Mouse (Mus musculus): ENCODE measurements around the gene Otc.

The Otc gene

DNA sequence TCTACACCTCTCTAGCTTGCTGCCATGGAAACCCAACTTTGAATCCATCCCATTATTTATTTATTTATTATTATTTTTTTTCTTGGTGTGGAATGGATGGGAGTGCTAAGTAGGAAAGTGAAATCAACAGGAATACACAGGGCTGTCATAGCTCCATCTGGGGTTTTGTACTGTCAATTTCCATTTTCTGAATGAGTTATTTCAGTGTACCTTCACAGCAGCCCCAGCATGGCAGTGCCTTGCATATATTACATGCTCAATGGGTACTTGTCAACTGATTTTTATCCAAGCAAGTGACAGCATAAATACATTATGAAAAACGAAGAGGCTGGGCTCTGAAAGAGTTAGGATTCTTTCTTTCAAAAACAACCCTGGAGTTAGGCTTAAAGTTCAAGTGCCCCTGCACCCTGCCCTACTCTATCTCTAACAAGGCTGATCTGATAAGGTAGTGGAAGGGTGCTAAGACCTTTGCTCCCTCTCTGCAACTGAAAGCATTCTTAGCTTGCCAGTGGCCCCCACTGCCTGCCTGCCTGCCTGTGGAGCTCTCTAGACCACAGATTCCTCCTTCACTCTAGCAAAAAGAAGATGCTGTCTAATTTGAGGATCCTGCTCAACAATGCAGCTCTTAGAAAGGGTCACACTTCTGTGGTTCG, at the start of gene Otc:
TSS of gene Otc (plus strand) at position 454 of the 653 bp plus-strand sequence.
- DNase-seq, result no peak

DNA sequence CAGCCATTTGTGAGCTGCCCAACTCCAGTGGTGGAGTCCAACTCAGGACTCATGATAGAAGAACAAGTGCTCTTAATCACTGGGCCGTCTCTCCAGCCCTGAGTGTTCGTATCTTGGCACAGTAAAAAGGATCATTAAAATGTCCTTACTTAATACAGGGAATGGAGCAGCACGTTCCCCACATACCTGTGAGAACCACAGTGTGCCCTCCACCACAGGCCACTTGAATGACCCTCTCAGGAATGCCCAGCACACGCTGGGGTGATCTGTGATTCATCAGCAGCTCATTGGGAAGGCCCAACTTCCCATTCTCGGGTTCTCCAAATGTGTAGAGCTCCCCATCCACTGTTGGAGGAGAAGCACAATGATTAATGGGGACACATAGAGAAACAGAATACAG, 46.2 kb upstream of the Otc start:
- DNase-seq, result no peak

GRCm38 (mm10) chrX:10215972-10216371, 36.1 kb upstream of the Otc start:
- DNase-seq, result peak; percentile 34

DNA sequence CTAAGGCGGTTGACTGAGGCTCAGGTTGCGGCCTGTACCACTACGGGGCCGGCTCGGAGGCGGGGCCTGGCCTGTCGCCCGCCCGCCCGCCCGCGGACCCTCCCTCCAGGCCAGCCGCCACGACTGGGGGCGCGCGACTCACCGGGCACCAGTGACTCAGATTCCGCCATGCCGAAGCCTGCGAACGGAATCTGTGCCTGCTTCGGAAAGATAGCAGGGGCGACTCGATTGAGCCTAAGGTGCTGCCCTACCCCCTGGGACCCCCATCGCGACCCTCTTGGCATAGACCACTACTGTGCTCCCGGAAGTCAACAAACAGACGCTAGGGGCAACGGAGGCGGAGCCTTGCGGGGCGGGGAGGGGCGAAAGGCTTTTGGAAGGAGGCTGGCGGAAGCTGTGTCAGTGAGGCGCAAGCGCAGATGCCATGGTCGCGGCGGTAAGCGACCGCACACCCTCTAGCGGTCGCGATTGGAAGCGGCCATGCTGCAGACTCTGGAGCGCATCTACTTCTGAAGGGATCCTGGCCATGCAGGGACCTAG, 35.6 kb upstream of the Otc start, which contains the start of gene Rpgr:
TSS of gene Rpgr (minus strand) at position 511 of the 540 bp plus-strand sequence.
- peak; percentile 92 for DNase-seq

DNA sequence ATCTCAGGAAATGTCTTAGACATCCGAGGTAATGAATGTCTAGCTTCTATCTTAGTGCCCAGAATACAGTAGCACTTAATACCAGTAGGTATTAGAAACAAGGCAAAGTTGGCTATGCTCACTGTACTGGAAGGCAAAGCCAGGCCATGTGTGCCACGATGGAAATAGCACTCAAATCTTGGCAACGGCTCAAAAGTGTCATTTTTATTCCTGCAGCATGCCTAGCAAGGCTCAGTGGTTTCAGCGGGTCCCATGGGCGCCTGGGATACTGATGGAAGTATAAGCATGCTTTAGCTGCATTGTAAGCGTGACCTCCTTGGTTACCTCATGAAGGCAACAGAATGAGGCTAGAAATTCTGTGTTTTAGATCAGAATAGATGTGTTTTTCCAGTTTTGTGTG, 32.8 kb upstream of the Otc start:
- no peak for DNase-seq

GRCm38 (mm10) chrX:10233051-10233450, 19.1 kb upstream of the Otc start:
- peak; percentile 20 for DNase-seq

DNA sequence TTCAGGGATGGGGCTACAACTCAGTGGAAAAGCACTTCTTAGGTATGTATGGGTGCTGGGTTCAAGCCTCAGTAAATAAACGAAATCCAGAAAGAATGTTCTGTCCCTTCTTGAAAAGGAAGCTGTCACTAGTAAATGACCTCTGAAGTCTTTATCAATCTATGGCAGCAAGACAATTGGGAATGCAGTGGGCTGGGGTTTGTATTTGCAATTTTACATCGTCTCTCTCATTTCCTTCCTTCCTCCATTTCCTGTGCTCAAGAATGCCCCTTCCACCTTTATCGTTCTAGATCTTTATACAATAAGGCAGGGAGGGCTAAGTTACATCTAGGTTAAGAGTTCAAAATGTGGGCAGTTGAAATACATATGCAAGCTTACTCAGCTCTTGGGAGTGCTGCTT, 17.5 kb upstream of the Otc start:
- DNase-seq, result no peak

DNA sequence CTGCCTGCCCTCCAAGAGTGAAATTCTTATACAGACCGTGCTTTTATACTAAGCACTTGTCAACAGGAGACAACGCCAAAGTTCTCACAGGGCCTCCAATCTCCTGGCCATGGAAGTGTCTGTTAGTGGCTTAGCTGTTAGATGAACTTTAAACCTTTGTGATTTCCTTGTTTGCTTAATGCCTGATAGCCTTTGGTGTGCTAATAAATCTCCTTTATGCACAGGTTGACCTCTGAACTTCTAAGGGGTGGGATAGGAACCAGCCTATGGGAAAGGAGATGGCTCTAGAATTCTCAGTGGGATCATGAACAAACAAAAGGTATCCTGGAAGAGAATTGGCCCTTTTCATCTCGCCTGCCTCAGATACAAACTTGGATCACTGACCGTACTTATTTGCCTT, 12.6 kb upstream of the Otc start:
- DNase-seq, result no peak

GRCm38 (mm10) chrX:10243916-10244315, 8.2 kb upstream of the Otc start:
- no peak for DNase-seq

- DNase-seq, result no peak
Observed at GRCm38 (mm10) chrX:10251357-10251756, 748 bp upstream of the Otc start.

- DNase-seq, result no peak
Observed at GRCm38 (mm10) chrX:10257774-10258173, 5.7 kb downstream of the Otc start.

DNA sequence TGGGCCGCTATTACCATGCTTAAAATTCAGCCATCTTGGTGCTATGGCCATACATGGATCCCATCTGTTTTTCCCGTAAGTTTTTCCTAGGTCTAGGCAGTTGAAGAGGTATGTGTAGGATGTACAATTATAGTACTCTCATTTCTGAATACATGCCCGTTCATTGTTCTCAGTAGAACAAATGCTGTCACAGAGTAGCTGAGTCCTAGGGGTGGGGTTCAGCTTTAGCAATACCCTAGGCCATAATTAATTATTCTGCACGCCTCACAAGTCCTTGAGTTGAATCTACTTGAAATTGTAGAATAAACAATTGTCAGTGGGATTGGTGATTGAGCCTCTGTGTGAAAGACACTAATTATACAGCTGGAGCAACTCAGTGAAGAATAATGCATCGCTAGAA, 6.2 kb downstream of the Otc start:
- DNase-seq, result no peak

- no peak for DNase-seq
Observed at GRCm38 (mm10) chrX:10268308-10268707, 16.2 kb downstream of the Otc start.

GRCm38 (mm10) chrX:10268761-10269437, 16.8 kb downstream of the Otc start:
- no peak for DNase-seq

DNA sequence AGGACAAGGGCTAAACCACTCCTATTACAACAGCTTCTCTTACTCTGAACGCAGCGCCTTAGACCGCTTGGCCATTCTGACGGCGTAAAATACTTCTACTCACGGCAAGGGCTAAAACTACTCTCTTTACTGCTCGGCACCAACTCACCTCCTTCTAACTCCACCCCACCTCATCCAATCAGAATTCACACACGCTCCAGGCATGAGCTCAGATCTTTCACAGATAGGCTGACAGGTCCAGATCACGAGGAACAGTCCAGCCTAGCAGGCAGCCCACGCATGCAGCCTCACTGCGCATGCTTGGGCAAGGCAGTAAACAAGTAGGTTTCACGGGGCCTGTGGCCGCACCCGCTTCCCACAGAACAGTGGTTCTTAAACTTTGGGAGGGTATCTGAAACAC, 45.2 kb downstream of the Otc start:
- DNase-seq, result no peak

DNA sequence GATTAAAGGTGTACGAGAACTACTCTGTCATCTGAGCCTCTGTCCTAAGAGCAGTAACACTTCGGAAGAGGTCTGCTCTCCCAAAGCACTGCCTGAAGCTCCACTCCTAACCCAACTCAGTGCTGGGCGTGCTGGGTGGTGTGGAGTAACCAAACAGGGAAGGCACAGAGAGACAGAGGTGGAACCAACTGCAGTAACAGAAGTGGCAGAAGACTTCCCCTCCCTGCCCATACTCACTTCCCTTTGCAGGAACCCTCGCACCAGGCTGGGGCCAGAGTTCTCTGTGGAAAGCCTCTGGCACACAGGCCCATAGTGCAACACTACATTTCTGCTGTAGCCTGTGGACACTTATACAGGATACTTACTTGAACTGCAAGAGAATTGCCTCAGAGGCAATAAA, 66.1 kb downstream of the Otc start:
- DNase-seq, result no peak

GRCm38 (mm10) chrX:10330246-10330645, 78.1 kb downstream of the Otc start:
- DNase-seq, result no peak

DNA sequence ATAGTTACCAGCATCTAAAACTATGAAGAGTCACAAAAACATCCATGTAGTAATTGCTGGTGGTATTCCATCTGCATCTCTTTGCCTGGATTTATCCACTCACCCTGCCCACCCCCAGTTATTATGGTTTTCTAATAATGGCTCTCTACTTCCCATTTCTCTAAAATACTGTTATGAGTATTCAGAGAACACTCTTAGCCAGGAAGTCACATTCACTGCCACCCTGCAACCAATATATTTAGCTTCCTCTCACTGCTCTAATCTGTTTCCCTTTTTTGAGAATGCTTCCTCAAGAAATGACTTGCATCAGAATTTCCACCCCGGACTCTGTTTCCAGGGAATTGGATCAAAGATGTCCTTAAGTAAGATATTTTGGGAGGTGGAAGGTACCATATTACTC, 79.6 kb downstream of the Otc start:
- DNase-seq, result no peak

GRCm38 (mm10) chrX:10336816-10337215, 84.7 kb downstream of the Otc start:
- DNase-seq, result no peak

- no peak for DNase-seq
Observed at GRCm38 (mm10) chrX:10355867-10356266, 103.8 kb downstream of the Otc start.
